Mouse (Mus musculus) Patski (cell line): Measurements from ENCODE around the gene Dkk3. TPM values are rescaled to one million over a fixed set of nuclear protein-coding genes. Genes with fewer than 3 reads are reported as not detected.

Experiments used
- ATAC-seq: fragments of 100-300 bp; one replicate; pipeline ENCODE4 v1.8.0; 2021
- CTCF ChIA-PET: fragments of 350-600 bp; sonication (Branson Sonifier 250); formaldehyde crosslinking; loops from one replicate; lab custom pipeline; 2022; ENCODE audit warnings: inconsistent platforms; lab: Charles Lee
- POLR2A ChIA-PET: fragments of 350-600 bp; sonication (Branson Sonifier 250); formaldehyde crosslinking; loops from one replicate; lab custom pipeline; 2022; ENCODE audit warnings: antibody characterized with exemption, inconsistent platforms; lab: Charles Lee
- DNase-seq: peaks from one replicate; pipeline ENCODE4 v3.0.0-alpha.2; 2011; ENCODE audit warnings: low read depth, low spot score
- H3K27me3 ChIP-seq: fragments of 371-371 bp; one replicate; pipeline ENCODE4 v1.5.1; 2021
- CTCF ChIP-seq: fragments of 100-300 bp; IDR thresholded peaks from one replicate; pipeline ENCODE4 v1.5.1; 2021
- in situ Hi-C: fragments of 300-500 bp; cut with MboI; formaldehyde crosslinking; loops from 3 replicates; pipeline ENCODE4 v1.11.1; 2018; ENCODE audit warnings: low pct_unique_long_range_greater_than_20kb, mixed read lengths
- polyA plus RNA-seq: library from polyadenylated mRNA; unstranded; gene quantifications from one replicate; pipeline ENCODE4 v1.2.3, GENCODE M21; 2021

Gene Dkk3
- polyA plus RNA-seq: 99.9 TPM

GRCm38 (mm10) chr7:112158942-112159341, at the start of gene Dkk3:
TSS of gene Dkk3 (minus strand) at chr7:112159057.
- ATAC-seq (no peak), DNase-seq (no peak)
- ChIA-PET POLR2A (no interaction called here), CTCF (interaction anchor here (1.4 to 1.8 kb wide), 2 partner anchors 18 to 21 kb away, joined by 3 to 7 read pairs; no protein-coding TSS in a partner anchor)
- no peak for TF ChIP-seq CTCF
- in situ Hi-C loops: no loop called here
- no peaks in the 10 kb centered on the region for H3K27me3 ChIP-seq

DNA sequence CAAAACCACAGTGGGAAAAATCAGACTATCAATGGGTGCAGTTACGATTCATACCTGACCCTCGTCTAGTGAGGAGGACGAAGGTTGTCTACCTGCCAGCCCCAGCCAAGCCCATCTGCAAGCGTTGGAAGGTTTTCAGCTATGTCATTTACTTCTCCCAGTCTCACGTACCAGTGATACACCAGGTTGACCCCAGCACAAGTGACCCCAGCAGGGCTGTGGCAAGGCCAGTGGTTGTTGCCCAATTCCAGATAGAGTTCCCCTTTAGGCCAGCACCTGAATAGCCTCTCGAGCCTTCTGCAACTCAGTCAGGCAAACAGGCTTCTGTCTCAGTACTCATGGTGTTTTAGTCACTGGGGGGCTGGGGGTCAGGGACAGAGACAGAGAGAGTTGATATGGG, 48.9 kb upstream of the Dkk3 start:
- no peak for TF ChIP-seq CTCF
- CTCF ChIA-PET: interaction anchor here (1.5 to 5.8 kb wide), 2 partner anchors 63 to 162 kb away, joined by 3 to 36 read pairs; no protein-coding TSS in a partner anchor
- ATAC-seq: no peak
- no peaks in the 10 kb centered on the region for H3K27me3 ChIP-seq
- no peak for DNase-seq
- POLR2A ChIA-PET: interaction anchor here (0.7 kb wide), 1 partner anchor 577 kb away, joined by 3 read pairs; no protein-coding TSS in a partner anchor
- in situ Hi-C loops: no loop called here

GRCm38 (mm10) chr7:112205513-112205912, 46.7 kb upstream of the Dkk3 start:
- DNase-seq (no peak), ATAC-seq (no peak)
- in situ Hi-C loops: no loop called here
- TF ChIP-seq CTCF: no peak
- CTCF ChIA-PET: interaction anchor here (1.1 to 3.6 kb wide), 3 partner anchors 7 to 25 kb away, joined by 3 to 9 read pairs (median 5); no protein-coding TSS in a partner anchor
- POLR2A ChIA-PET: interaction anchor here (0.7 kb wide), 1 partner anchor 17 kb away, joined by 3 read pairs; no protein-coding TSS in a partner anchor
- H3K27me3 ChIP-seq: no peaks in the 10 kb centered on the region

DNA sequence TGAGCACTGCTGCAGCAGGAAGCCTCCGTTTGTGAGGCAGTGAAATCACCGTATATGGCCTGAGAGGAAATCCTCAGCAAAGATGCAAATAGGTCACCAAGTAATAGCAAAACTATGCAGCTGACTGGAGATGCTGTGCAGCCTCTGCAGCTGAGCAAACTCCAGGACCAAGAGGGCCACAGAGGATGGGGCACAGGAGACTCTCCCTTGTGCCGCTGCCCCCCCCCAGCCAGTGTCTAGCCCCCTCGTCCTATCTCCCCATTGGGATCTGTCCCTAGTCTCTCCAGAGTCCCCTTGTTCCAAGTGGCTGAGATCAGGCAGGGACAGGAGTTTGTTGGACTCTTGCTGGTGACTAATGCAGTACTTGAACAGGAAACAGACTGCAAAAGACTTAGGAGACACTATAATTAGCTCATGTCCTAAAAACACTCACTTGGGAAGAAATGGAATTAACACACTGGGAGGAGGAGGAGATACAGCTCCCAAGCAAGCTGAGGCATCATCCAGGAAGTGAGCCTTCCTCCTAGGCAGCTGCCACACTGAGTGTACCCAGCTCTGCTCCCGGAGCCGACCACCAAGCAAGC, 45.6 kb upstream of the Dkk3 start:
- in situ Hi-C loops: loop anchor here (5.0 kb wide), 1 partner anchor 98 kb away; no protein-coding TSS in a partner anchor
- no peaks in the 10 kb centered on the region for H3K27me3 ChIP-seq
- POLR2A ChIA-PET: interaction anchor here (0.6 to 0.9 kb wide), 2 partner anchors 20 to 26 kb away, joined by 3 to 5 read pairs; no protein-coding TSS in a partner anchor
- ATAC-seq (peak; percentile 56), DNase-seq (no peak)
- CTCF ChIA-PET: interaction anchor here (0.8 to 3.6 kb wide), 5 partner anchors 8 to 164 kb away, joined by 3 to 9 read pairs (median 4); no protein-coding TSS in a partner anchor
- no peak for TF ChIP-seq CTCF

DNA sequence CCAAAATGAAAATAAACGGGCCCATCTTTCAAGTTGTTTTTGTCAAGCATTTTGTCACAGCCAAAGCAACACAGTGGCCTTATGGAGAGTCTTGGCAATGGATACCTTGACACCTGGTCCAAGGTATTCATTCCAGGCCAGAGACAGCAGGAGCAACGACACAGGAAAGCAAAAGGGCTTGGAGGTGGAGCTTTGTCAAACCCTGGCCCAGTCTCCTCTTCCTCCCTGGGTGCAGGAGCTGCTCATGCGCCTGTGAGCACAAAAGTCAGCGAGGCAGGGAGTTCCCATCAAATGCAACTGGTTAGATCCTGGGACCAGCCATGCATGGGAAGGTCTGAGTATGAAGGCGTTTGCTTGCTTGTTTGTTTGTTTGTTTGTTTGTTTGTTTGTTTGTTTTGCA, 45.1 kb upstream of the Dkk3 start:
- TF ChIP-seq CTCF: no peak
- POLR2A ChIA-PET: interaction anchor here (0.6 to 1.0 kb wide), 2 partner anchors 26 to 57 kb away, joined by 3 to 5 read pairs; no protein-coding TSS in a partner anchor
- ATAC-seq (no peak), DNase-seq (no peak)
- no peaks in the 10 kb centered on the region for H3K27me3 ChIP-seq
- CTCF ChIA-PET: interaction anchor here (0.8 to 3.6 kb wide), 6 partner anchors 9 to 173 kb away, joined by 3 to 9 read pairs (median 6); no protein-coding TSS in a partner anchor
- in situ Hi-C loops: loop anchor here (5.0 kb wide), 1 partner anchor 98 kb away; no protein-coding TSS in a partner anchor

- in situ Hi-C loops: loop anchor here (5.0 kb wide), 1 partner anchor 99 kb away; no protein-coding TSS in a partner anchor
- no peaks in the 10 kb centered on the region for H3K27me3 ChIP-seq
- peak; percentile 49 for ATAC-seq
- no peak for DNase-seq
- ChIA-PET CTCF (interaction anchor here (0.6 to 3.6 kb wide), 14 partner anchors 10 to 174 kb away, joined by 3 to 9 read pairs (median 4); no protein-coding TSS in a partner anchor), POLR2A (interaction anchor here (0.5 to 1.4 kb wide), 9 partner anchors 10 to 127 kb away, joined by 3 to 5 read pairs (median 3); no protein-coding TSS in a partner anchor)
- TF ChIP-seq CTCF: no peak
Observed at GRCm38 (mm10) chr7:112202843-112203242, 44.0 kb upstream of the Dkk3 start.

GRCm38 (mm10) chr7:112202194-112202593, 43.3 kb upstream of the Dkk3 start:
- no peak for TF ChIP-seq CTCF
- DNase-seq: no peak
- POLR2A ChIA-PET: interaction anchor here (0.7 to 1.4 kb wide), 5 partner anchors 11 to 119 kb away, joined by 3 to 5 read pairs (median 3); no protein-coding TSS in a partner anchor
- CTCF ChIA-PET: interaction anchor here (0.7 to 3.6 kb wide), 14 partner anchors 12 to 170 kb away, joined by 3 to 9 read pairs (median 4); no protein-coding TSS in a partner anchor
- in situ Hi-C loops: loop anchor here (5.0 kb wide), 1 partner anchor 100 kb away; no protein-coding TSS in a partner anchor
- no peaks in the 10 kb centered on the region for H3K27me3 ChIP-seq
- ATAC-seq: peak; percentile 66

GRCm38 (mm10) chr7:112200761-112201160, 41.9 kb upstream of the Dkk3 start:
- ChIA-PET CTCF (no interaction called here), POLR2A (no interaction called here)
- DNase-seq: no peak
- no peaks in the 10 kb centered on the region for H3K27me3 ChIP-seq
- ATAC-seq: no peak
- in situ Hi-C loops: loop anchor here (5.0 kb wide), 1 partner anchor 102 kb away; no protein-coding TSS in a partner anchor
- no peak for TF ChIP-seq CTCF

DNA sequence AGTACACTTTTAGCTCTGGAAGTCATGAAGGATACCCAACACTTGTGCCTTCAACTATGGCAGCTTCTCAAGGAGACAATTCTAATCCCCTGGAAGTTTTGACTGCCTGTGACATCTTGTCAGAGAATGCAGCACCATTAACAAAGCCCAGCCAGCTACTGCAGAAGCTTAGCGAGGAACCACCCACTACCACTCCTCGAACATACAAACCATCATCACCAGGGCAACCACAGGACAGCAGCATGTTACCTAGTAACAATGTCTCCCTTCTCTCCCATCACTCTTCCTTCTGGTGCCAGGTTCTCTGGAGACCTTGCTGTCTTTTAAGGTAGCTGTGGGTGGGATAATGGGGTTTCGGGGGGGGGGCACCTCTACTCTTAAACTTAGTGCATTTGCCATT, 40.5 kb upstream of the Dkk3 start:
- no peak for ATAC-seq
- ChIA-PET POLR2A (no interaction called here), CTCF (interaction anchor here (0.7 to 1.8 kb wide), 2 partner anchors 10 to 14 kb away, joined by 3 to 4 read pairs; no protein-coding TSS in a partner anchor)
- no peaks in the 10 kb centered on the region for H3K27me3 ChIP-seq
- DNase-seq: no peak
- in situ Hi-C loops: no loop called here
- TF ChIP-seq CTCF: no peak

DNA sequence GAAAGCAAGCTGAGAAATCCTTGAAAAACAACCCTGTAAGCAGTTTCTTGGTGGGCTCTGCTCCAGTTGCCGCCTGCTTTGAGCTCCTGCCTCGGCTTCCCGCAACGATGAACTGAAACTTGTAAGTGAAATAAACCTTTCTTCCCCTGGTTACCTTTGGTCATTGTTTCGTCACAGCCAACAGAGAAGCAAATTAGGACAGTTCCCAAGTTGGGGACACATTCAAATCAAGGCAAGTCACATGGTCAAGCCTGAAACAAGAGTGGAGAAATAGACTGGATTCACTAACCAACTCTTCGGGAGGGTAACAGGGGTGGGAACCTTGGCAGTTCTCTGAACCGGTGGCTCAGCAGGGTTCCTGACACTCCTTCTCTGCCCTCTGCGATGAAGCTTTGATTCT, 38.6 kb upstream of the Dkk3 start:
- POLR2A ChIA-PET: interaction anchor here (1.3 kb wide), 1 partner anchor 12 kb away, joined by 3 read pairs; no protein-coding TSS in a partner anchor
- no peak for ATAC-seq
- no peak for DNase-seq
- CTCF ChIA-PET: interaction anchor here (1.8 kb wide), 1 partner anchor 16 kb away, joined by 4 read pairs; no protein-coding TSS in a partner anchor
- no peaks in the 10 kb centered on the region for H3K27me3 ChIP-seq
- in situ Hi-C loops: no loop called here
- TF ChIP-seq CTCF: no peak
